Mouse (Mus musculus) forebrain, embryonic 16.5 days (tissue): Measurements from ENCODE around the gene Yju2. TPM values are rescaled to one million over a fixed set of nuclear protein-coding genes. Genes with fewer than 3 reads are reported as not detected.

ENCODE experiments used
- ATAC-seq: fragments of 200-750 bp; cut with Nextera tagmentation; 2 replicates; pipeline ENCODE4 v1.8.0; 2017; ENCODE audit warnings: mild to moderate bottlenecking, moderate library complexity
- H3K27ac ChIP-seq: fragments of 300-500 bp; sonication (generic); 2 replicates; pipeline ENCODE4 v1.5.1; 2014; ENCODE audit warnings: low read length, control low read depth
- H3K27me3 ChIP-seq: fragments of 300-500 bp; sonication (generic); replicated peaks from 2 replicates; pipeline ENCODE4 v1.6.1; 2014; ENCODE audit warnings: low read length; ENCODE audit not compliant: control insufficient read depth, insufficient read depth
- H3K36me3 ChIP-seq: fragments of 300-500 bp; sonication (generic); 2 replicates; pipeline ENCODE4 v1.6.1; 2014; ENCODE audit not compliant: control insufficient read depth, insufficient read depth
- H3K4me1 ChIP-seq: fragments of 300-500 bp; sonication (generic); replicated peaks from 2 replicates; pipeline ENCODE4 v1.6.1; 2014; ENCODE audit warnings: low read length; ENCODE audit not compliant: control insufficient read depth, insufficient read depth
- H3K4me2 ChIP-seq: fragments of 300-500 bp; sonication (generic); 2 replicates; pipeline ENCODE4 v1.6.1; 2014; ENCODE audit warnings: mild to moderate bottlenecking, low read length, control low read depth
- H3K4me3 ChIP-seq: fragments of 300-500 bp; sonication (generic); replicated peaks from 2 replicates; pipeline ENCODE4 v1.5.1; 2014; ENCODE audit warnings: mild to moderate bottlenecking, low read length, control low read depth
- H3K9ac ChIP-seq: fragments of 300-500 bp; sonication (generic); replicated peaks from 2 replicates; pipeline ENCODE4 v1.6.1; 2014; ENCODE audit warnings: low read depth, low read length, control low read depth
- H3K9me3 ChIP-seq: fragments of 300-500 bp; sonication (generic); 2 replicates; pipeline ENCODE4 v1.6.1; 2016; ENCODE audit warnings: low read length; ENCODE audit not compliant: control insufficient read depth
- WGBS: fragments of 180-500 bp; shearing (Covaris S2); extraction: QIAGEN DNeasy Blood & Tissue Kit; methylation state at CpG from one replicate; pipeline ENCODE4 v1.1.7; 2014; 5-methylcytosine and 5-hydroxymethylcytosine counted together
- polyA plus RNA-seq: library from polyadenylated mRNA; unstranded; fragments of >200 nt; fragmentation: Nextera tagmentation; extraction: Ambion mirVana; gene quantifications from 2 replicates; pipeline ENCODE4 v1.2.1, GENCODE M21; 2015

The Yju2 gene
- polyA plus RNA-seq, 1 experiment from 2014 or later = 26.8 TPM

GRCm38 (mm10) chr17:55949400-55949799 is 9.5 kb upstream of the Yju2 start, which contains the start of gene Zfp119b:
Gene Zfp119b (minus strand): TSS chr17:55949500.
- Histone ChIP-seq H3K27ac (no peak within 1 kb of the TSS), H3K4me1 (peaks cover 5% of the 10 kb centered on the region; the same call in 1 of the 2 replicates), H3K4me2 (no peak within 1 kb of the TSS), H3K27me3 (no peaks in the 10 kb centered on the region), H3K9ac (no peak within 1 kb of the TSS), H3K9me3 (no peaks in the 10 kb centered on the region), H3K36me3 (no peaks in the 10 kb centered on the region), H3K4me3 (no peak within 1 kb of the TSS)
- 87% methylated on average over 2 of the region's 2 CpGs for WGBS
- ATAC-seq = no peak

DNA sequence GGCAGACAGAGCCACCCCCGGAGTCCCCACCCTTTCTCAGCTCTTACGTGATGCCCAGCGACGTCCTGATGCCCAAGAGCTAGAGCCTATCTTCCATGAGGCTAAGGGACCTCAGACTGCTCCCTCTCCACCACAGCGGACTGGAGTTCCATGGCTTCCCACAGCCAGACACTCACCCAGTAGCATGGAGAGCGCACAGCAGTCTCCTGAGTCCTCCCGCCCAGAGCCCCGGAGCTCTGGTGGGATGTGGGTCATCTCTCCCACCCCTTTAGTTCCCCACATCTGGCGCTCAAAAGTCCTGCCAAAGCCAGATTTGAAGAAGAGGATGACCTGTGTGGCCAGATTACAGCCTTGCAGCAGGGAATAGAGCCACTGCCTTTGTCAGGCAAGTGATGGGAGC is 8.3 kb upstream of the Yju2 start:
- H3K27ac ChIP-seq = no peak overlapping the region
- 79% methylated on average over 9 of the region's 9 CpGs for WGBS
- H3K4me2 ChIP-seq = no peak overlapping the region
- no peak overlapping the region for H3K9ac ChIP-seq
- H3K4me3 ChIP-seq = no peak overlapping the region
- ATAC-seq = no peak
- H3K4me1 ChIP-seq = peaks cover 2% of the 10 kb centered on the region; the same call in 1 of the 2 replicates
- H3K36me3 ChIP-seq = no peaks in the 10 kb centered on the region
- H3K9me3 ChIP-seq = no peaks in the 10 kb centered on the region
- H3K27me3 ChIP-seq = no peaks in the 10 kb centered on the region; the same call in 1 of the 2 replicates

GRCm38 (mm10) chr17:55952041-55952440 is 6.9 kb upstream of the Yju2 start:
- Histone ChIP-seq H3K4me3 (no peak overlapping the region), H3K9ac (no peak overlapping the region)

DNA sequence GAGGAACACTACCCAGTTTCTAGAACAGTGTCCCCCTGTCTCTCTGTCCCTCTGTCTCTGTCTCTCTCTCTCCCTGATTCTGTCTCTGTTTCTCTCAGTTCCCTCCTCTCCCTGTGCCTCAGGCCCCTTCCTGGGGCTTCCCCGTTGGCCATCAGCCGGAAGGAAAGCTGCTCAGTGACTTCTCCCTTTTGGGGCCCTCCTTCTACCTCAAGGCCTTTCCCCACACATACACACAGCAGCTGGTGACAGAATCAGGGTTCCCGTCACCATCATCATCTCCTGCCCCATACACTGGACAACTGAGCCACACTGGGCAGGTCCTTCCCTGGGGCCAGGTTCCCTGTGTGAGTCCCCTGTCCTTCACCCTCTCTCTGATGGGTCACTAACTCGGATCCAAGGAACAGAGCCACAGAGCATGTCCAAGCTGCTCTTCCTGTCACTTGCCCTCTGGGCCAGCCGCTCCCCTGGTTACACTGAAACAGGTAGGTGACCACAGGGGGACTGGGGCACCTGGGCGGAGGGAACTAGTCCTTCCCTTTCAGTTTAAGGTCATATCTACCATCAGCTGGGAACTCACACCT is 6.4 kb upstream of the Yju2 start, which contains the start of gene Ebi3:
Gene Ebi3 (plus strand): TSS at position 194 of the 581 bp plus-strand sequence.
- peaks cover 6% of the 10 kb centered on the region for H3K4me1 ChIP-seq
- H3K27ac ChIP-seq = no peak within 1 kb of the TSS
- H3K4me2 ChIP-seq = no peak within 1 kb of the TSS
- H3K36me3 ChIP-seq = no peaks in the 10 kb centered on the region
- ATAC-seq = no peak
- H3K27me3 ChIP-seq = no peaks in the 10 kb centered on the region; the same call in 1 of the 2 replicates
- no peak within 1 kb of the TSS for H3K9ac ChIP-seq
- no peaks in the 10 kb centered on the region for H3K9me3 ChIP-seq
- 87% methylated on average over 6 of the region's 6 CpGs for WGBS
- H3K4me3 ChIP-seq = no peak within 1 kb of the TSS

More at GRCm38 (mm10) chr17:55952041-55952440, 6.9 kb upstream of the Yju2 start:
- H3K36me3 ChIP-seq = no peaks in the 10 kb centered on the region
- H3K27ac ChIP-seq = no peak overlapping the region
- H3K4me1 ChIP-seq = peaks cover 6% of the 10 kb centered on the region
- no peak overlapping the region for H3K4me2 ChIP-seq
- H3K27me3 ChIP-seq = no peaks in the 10 kb centered on the region; the same call in 1 of the 2 replicates
- ATAC-seq = no peak
- H3K9me3 ChIP-seq = no peaks in the 10 kb centered on the region

DNA sequence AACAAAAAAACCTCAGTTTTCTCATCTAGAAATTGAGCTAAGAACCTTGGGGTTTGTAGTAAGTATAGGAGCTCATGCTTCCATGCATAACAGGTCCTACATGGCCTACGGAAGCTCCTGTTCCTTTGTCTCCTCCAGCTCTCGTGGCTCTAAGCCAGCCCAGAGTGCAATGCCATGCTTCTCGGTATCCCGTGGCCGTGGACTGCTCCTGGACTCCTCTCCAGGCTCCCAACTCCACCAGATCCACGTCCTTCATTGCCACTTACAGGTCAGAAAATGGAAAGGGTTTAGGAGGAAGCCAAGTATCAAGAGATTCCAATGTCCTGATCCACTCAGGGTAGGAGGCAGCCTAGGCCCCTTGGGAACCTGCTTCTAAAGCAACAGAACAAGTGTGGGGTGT is 5.1 kb upstream of the Yju2 start:
- H3K4me2 ChIP-seq = no peak overlapping the region
- H3K4me3 ChIP-seq = no peak overlapping the region
- no peak for ATAC-seq
- H3K27ac ChIP-seq = no peak overlapping the region
- H3K36me3 ChIP-seq = no peaks in the 10 kb centered on the region
- no peak overlapping the region for H3K9ac ChIP-seq
- H3K9me3 ChIP-seq = no peaks in the 10 kb centered on the region
- H3K4me1 ChIP-seq = peaks cover 12% of the 10 kb centered on the region
- 82% methylated on average over 6 of the region's 6 CpGs for WGBS
- no peaks in the 10 kb centered on the region; the same call in 1 of the 2 replicates for H3K27me3 ChIP-seq

- Histone ChIP-seq H3K4me3 (no peak overlapping the region), H3K36me3 (no peaks in the 10 kb centered on the region), H3K9me3 (no peaks in the 10 kb centered on the region), H3K27ac (no peak overlapping the region), H3K4me1 (peaks cover 12% of the 10 kb centered on the region), H3K9ac (no peak overlapping the region), H3K4me2 (no peak overlapping the region), H3K27me3 (no peaks in the 10 kb centered on the region; the same call in 1 of the 2 replicates)
- WGBS = 39% methylated on average over 16 of the region's 16 CpGs
- no peak for ATAC-seq
Measured at GRCm38 (mm10) chr17:55954229-55954628, 4.7 kb upstream of the Yju2 start.

DNA sequence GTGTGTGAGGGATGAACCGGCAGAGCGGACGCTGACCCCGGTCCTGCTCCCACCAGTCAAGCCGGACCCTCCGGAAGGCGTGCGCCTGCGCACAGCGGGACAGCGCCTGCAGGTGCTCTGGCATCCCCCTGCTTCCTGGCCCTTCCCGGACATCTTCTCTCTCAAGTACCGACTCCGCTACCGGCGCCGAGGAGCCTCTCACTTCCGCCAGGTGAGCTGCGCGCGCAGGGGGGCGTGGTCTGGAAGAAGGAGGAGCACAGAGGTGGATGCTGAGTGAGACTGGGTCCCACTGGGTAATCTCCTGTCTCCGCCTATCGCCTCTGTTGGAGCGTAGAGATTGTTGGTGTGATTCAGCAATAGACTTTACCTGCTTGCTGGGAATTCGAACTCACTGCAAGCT is 2.8 kb upstream of the Yju2 start:
- no peaks in the 10 kb centered on the region; the same call in 1 of the 2 replicates for H3K27me3 ChIP-seq
- peak; percentile 19 for ATAC-seq
- WGBS = under 1% methylated on average over 26 of the region's 26 CpGs
- no peaks in the 10 kb centered on the region for H3K9me3 ChIP-seq
- H3K4me3 ChIP-seq = peak overlapping the region; percentile 57
- H3K4me2 ChIP-seq = peak overlapping the region; percentile 76
- no peaks in the 10 kb centered on the region for H3K36me3 ChIP-seq
- H3K9ac ChIP-seq = peak overlapping the region; percentile 64
- H3K4me1 ChIP-seq = peaks cover 21% of the 10 kb centered on the region
- H3K27ac ChIP-seq = no peak overlapping the region; the same call in 1 of the 2 replicates

- Histone ChIP-seq H3K4me1 (peaks cover 21% of the 10 kb centered on the region), H3K27ac (no peak overlapping the region), H3K36me3 (no peaks in the 10 kb centered on the region), H3K4me2 (peak overlapping the region; percentile 76), H3K27me3 (no peaks in the 10 kb centered on the region; the same call in 1 of the 2 replicates), H3K9me3 (no peaks in the 10 kb centered on the region), H3K9ac (peak overlapping the region; percentile 64; the same call in 1 of the 2 replicates), H3K4me3 (peak overlapping the region; percentile 57)
- 32% methylated on average over 6 of the region's 6 CpGs for WGBS
- ATAC-seq = no peak
Measured at GRCm38 (mm10) chr17:55956591-55956990, 2.3 kb upstream of the Yju2 start.

GRCm38 (mm10) chr17:55957168-55957567 is 1.7 kb upstream of the Yju2 start:
- H3K4me2 ChIP-seq = peak overlapping the region; percentile 22
- H3K27ac ChIP-seq = no peak overlapping the region
- H3K36me3 ChIP-seq = no peaks in the 10 kb centered on the region
- no peak overlapping the region for H3K4me3 ChIP-seq
- no peak overlapping the region for H3K9ac ChIP-seq
- H3K4me1 ChIP-seq = peaks cover 21% of the 10 kb centered on the region
- no peaks in the 10 kb centered on the region; the same call in 1 of the 2 replicates for H3K27me3 ChIP-seq
- 11% methylated on average over 9 of the region's 9 CpGs for WGBS
- no peak for ATAC-seq
- H3K9me3 ChIP-seq = no peaks in the 10 kb centered on the region
